Mouse (Mus musculus) urinary bladder, postnatal 14 days (tissue): ENCODE data around the gene Chst14.

Experiments used
- DNase-seq: peaks from one replicate; pipeline ENCODE4 v3.0.0; 2021; ENCODE audit warnings: low spot score

Gene Chst14

GRCm38 (mm10) chr2:118905433-118906117 lies 20.7 kb upstream of the Chst14 start:
- DNase-seq: no peak

DNA sequence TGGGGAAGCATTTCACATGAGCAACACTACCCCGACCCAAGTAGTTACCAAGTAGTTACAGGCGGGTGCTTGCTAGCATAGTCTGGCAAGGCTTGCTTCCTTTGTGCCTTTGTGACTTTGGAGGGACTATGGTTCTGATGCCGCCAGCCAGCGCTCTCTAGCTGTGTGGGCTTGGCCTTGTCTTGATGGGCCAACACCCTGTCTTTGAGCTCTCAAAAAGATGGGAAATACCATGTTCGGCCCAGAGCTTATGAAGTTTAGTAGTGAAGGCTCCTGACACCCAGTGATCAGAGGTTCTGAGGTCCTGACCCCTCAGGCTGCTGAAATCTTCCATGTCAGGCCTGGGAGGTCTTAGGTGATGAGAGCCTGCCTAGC lies 20.2 kb upstream of the Chst14 start:
- DNase-seq: no peak

- DNase-seq: no peak
Measured at GRCm38 (mm10) chr2:118907781-118908180, 18.5 kb upstream of the Chst14 start.

DNA sequence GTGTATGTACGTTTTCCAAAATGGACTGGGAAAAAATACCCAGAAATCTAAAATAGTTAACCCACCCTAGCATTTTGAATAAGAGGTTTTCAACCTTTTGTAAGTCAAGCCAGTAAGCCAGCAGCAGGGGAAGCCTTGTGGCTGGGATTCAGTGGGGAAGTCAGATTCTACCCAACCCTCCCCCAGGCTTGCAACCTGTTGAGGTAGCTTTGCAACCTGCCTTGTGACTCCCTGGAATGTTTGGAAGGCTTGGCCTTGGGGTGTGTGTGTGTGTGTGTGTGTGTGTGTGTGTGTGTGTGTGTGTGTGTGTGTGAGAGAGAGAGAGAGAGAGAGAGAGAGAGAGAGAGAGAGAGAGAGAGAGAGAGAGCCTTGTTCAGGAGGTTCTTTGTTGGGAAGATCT lies 17.1 kb upstream of the Chst14 start:
- DNase-seq: no peak

DNA sequence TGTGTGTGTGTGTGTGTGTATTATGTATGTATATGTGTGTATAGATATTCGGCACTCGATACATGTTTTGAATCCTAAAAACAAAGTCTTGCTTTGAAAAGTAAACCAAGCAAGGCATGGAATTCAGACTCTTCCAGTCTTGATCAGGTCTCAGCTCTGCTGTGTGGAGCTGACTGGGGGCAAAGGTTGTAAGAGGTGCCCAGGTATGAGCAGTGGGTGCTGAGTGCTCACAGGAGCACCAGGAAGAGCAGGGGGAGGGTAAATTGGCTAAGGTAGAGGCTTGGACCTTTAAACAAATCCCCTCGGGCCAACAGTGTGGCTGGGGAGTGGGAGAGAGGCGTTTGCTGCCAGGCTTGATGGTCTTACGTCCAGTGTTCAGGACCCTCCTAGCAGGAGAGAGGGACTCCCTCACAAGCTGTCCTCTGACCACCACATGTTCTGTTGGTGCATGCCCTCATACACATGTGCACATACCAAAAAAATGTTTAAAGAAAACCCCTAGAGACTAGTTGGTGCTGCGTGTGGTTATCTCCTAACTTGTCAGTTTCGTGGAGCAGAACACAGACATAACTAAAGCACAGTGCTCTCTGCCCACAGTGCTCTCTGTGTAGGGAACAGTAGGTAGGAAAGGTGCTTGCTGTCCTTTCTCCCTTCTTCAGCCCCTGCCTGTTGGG lies 15.6 kb upstream of the Chst14 start:
- no peak for DNase-seq

GRCm38 (mm10) chr2:118912706-118913105 lies 13.6 kb upstream of the Chst14 start:
- DNase-seq: no peak

- DNase-seq: no peak
Measured at GRCm38 (mm10) chr2:118913551-118914276, 12.6 kb upstream of the Chst14 start.

DNA sequence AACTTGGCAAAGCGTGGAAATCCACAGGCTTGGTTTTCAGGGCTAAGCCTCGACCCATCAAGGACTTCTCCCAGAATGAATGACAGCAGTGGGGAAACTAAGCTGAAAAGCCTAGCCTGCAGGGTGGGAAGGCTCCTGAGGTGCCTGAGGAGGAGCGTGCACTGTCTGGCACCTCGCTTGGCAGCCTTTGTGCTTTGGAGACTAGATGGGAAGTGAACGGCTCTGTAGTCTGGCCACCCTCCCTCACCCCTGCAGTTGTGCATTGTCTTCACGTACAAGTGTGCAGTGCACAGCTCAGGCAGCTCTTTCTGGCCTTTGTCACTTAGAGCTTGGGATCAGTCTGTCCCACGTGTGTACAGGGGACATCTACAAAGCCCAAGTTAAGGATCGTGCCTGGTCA lies 11.6 kb upstream of the Chst14 start:
- no peak for DNase-seq

DNA sequence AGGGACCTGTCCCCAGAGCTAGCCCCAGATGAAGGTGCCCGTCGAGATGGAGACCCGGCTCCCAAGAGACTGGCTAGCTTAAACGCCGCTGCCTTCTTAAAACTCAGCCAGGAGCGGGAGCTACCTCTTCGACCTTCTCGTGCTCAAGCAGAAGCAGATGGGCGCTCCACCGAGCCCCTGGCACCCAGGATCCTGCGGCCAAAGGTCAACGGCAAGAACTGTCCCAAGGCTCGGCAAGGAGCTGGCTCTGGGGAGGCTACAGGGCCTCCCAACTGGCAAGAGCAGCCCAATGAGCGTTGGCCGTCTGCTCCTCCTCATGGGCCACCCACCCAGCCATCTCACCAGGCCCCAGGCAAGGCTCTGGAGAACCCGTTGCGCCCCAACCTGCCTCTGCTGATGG lies 9.9 kb upstream of the Chst14 start:
- DNase-seq: no peak

DNA sequence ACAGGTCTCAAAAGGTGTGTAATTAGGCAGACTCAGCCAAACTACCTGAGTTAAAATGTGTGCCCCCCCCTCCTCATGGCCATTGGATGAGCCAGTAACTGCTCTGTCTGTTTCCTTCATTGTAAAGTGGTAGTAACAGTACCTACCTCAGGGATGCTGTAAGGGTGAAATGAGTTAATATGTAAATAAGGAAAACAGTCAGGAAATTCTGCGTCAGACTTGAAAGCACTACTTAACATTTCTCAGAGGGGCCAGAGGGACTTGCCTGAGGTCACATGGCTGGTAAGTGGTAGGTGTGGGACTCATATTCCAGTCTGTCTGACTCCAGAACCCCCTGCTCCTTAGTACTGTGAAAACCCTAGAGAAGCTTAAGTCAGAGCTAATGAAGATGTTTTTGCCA lies 7.8 kb upstream of the Chst14 start:
- DNase-seq: no peak

DNA sequence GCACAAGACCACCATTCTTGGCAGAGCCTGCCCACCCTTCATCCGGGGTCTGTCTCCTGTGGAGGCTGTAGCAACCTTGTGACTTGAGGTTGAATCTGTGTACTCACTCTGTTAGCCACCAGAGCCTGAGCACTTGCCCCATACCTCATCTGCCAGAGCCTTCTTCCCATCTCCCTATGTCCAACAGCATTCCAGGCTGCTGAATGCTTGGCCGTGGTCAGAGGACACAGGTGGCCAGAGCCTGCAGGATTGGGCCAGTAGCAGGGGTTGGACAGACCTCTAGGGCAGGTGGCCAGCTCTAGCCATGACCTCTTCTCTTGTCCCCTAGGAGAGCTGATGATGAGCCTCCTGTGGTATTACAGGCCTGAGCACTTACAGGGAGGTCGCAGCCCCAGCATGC lies 5.9 kb upstream of the Chst14 start:
- DNase-seq: no peak

DNA sequence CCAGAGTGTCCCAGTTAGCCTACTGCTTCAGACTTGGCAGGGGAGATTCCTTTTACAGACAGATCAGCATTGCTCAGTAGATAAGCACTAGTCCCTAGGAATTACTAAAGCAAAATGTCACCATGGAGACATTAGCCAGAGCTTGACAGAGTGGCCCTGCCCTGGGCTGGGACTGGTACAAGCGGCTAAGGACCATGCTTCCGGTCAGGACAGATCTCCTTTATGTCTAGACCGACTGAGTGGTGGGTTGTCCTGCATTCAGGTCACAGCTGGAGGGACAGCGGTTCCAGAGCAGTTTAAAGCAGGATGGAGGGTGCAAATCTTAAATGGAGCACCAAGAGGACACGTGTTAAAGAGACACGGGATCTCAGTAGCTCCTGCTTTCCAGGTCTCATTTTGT lies 344 bp upstream of the Chst14 start:
- no peak for DNase-seq

- no peak for DNase-seq
Measured at GRCm38 (mm10) chr2:118926998-118927739, 873 bp downstream of the Chst14 start.

DNA sequence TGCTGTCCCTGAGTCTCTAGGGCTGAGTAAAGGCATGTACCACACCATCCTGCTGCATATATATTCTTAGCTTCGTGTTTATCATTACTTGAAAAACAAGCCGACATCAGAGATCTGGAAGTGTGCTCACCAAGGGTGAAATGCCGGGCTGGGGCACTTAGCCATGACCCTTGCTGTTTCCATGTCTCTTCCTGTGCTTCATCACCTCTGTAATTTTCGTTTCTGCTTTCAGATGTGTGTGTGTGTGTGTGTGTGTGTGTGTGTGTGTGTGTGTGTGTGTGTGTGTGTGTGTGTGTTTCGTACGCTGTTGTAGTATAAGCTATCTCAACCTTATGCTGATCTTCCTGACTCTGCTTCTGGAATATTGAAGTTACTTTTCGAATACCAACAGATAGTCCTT lies 15.0 kb downstream of the Chst14 start:
- DNase-seq: no peak

GRCm38 (mm10) chr2:118943232-118943631 lies 16.9 kb downstream of the Chst14 start:
- DNase-seq: no peak

- DNase-seq: no peak
Measured at GRCm38 (mm10) chr2:118948818-118949217, 22.5 kb downstream of the Chst14 start.

DNA sequence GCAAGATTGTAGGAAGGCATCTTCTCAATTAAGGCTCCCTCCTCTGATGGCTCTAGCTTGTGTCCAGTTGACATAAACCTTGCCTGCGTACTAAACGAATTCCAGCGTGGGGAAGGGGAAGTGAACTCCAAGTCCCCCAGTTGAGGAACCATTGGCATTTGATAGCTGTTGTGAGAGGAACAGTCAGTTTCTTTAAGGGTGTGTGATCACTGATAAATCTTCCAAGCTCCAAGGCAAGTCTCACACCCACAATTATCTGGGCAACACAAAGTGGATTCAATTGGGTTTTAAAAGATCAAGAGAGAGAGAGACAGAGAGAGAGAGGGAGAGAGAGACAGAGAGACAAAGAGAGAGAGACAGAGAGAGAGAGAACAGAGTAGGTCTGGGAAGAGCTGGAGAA lies 23.4 kb downstream of the Chst14 start:
- DNase-seq: no peak

DNA sequence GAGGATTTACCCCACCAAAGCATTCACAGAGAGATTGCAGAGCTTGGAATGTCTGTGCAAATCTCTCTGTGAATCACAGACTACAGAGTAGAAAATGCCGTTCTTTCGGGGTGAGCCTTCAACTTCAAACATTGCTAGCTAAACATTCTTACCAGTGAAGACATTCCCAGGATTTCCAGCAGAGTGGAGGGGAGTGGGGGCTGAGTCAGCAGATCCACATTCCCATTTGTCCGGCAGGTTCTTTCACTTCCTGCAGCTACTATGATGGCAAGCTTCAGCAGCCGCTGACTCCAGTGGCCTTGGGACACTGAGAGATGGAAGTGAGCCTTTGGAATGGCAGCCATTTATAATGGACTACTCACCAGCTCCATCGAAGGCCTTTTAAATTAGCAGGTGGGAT lies 30.2 kb downstream of the Chst14 start:
- no peak for DNase-seq

GRCm38 (mm10) chr2:118959644-118960043 lies 33.3 kb downstream of the Chst14 start:
- no peak for DNase-seq

DNA sequence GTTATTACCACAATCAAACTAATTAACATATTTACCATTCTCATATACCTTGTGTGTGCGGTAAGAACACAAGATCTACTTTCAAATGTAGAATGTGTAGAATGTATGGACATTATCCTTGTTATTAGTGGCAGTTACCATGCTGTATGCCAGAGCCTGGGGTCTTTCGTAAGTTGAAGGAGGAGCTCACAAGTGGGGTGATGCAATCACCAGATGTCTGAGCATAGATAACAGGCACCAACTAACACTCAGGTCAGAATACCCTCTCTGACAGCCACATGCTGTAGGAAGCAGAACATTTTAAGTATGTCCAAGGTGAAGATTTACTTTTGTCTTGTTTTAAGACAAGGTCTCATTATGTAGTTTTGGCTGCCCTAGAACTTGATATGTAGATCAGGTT lies 34.1 kb downstream of the Chst14 start:
- no peak for DNase-seq

DNA sequence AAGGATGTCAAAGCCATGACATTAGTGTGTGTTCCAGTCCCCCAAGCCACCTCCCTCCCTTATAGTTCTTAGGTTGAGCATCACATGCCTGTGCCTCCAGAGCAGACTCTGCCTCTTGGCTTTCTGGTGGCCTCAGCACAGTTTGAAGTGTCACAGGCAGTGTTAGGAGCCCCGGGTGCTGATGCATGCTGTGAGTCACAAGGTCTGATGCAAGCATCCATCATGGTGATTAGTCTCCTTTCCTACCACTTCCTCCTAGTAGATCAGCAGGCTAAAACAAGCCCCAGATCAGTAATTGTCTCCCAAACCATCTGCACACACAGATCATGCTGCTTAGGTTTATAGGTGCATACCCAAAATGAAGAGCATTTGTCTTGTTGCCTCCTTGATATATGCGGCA lies 35.2 kb downstream of the Chst14 start:
- DNase-seq: no peak

GRCm38 (mm10) chr2:118963007-118963675 lies 36.8 kb downstream of the Chst14 start:
- DNase-seq: no peak
